Mouse (Mus musculus) spleen, adult 2 months (tissue): ENCODE measurements at regions not wholly inside any gene's neighbourhood (a gene's known extent, or its start where the extent isn't known, plus 50 kb on each side); places are given as distances from the start of the nearest gene placed in this dataset.

Experiments used
- DNase-seq, 2 experiments: peaks; one replicate each; pipeline versions ENCODE4 v3.0.0 to v3.0.0-alpha.2; 2012 to 2021; ENCODE audit warnings: low spot score in 2 of 2, low read depth in 1 of 2
- H3K27ac ChIP-seq: fragments of 200-500 bp; 2 replicates; pipeline ENCODE4 v1.5.1; 2012; ENCODE audit warnings: low read length, inconsistent platforms; ENCODE audit not compliant: insufficient read depth
- H3K27me3 ChIP-seq: fragments of 200-500 bp; 2 replicates; pipeline ENCODE4 v1.6.1; 2012; ENCODE audit warnings: mild to moderate bottlenecking, moderate library complexity, low read length, inconsistent platforms; ENCODE audit not compliant: control insufficient read depth, insufficient read depth
- H3K36me3 ChIP-seq: fragments of 200-500 bp; 2 replicates; pipeline ENCODE4 v1.6.1; 2012; ENCODE audit warnings: mild to moderate bottlenecking, low read length, inconsistent platforms; ENCODE audit not compliant: control insufficient read depth, insufficient read depth
- H3K4me1 ChIP-seq: fragments of 200-500 bp; 2 replicates; pipeline ENCODE4 v1.6.1; 2011; ENCODE audit warnings: inconsistent platforms; ENCODE audit not compliant: control insufficient read depth, insufficient read depth, insufficient read length
- H3K4me3 ChIP-seq: fragments of 200-500 bp; 2 replicates; pipeline ENCODE4 v1.5.1; 2011; ENCODE audit warnings: mild to moderate bottlenecking, inconsistent platforms; ENCODE audit not compliant: insufficient read depth, insufficient read length; ENCODE audit errors: extremely low read depth
- CTCF ChIP-seq: fragments of 200-500 bp; IDR thresholded peaks from 2 replicates; pipeline ENCODE4 v1.5.1; 2011; ENCODE audit warnings: mild to moderate bottlenecking, inconsistent platforms; ENCODE audit not compliant: insufficient read depth, insufficient read length, insufficient replicate concordance; ENCODE audit errors: extremely low read depth
- POLR2A ChIP-seq: fragments of 200-500 bp; IDR thresholded peaks from 2 replicates; pipeline ENCODE4 v1.6.1; 2011; ENCODE audit warnings: low read depth, low read length, inconsistent platforms
- WGBS: fragments of 180-500 bp; shearing (Covaris S2); methylation state at CpG from one replicate; pipeline ENCODE4 v1.1.7; 2018; 5-methylcytosine and 5-hydroxymethylcytosine counted together

GRCm38 (mm10) chr8:11909146-11909545 lies 68.9 kb downstream of the Tex29 start:
- Histone ChIP-seq H3K4me3 (no peak overlapping the region), H3K27ac (no peak overlapping the region), H3K27me3 (no peaks in the 10 kb centered on the region), H3K4me1 (no peaks in the 10 kb centered on the region), H3K36me3 (no peaks in the 10 kb centered on the region)
- 65% methylated on average over 3 of the region's 3 CpGs for whole genome bisulfite sequencing
- no peak for TF ChIP-seq CTCF
- no peak for TF ChIP-seq POLR2A
- DNase-seq = no peak

GRCm38 (mm10) chr8:11911639-11912450 lies 71.6 kb downstream of the Tex29 start:
- TF ChIP-seq CTCF = no peak
- TF ChIP-seq POLR2A = no peak
- Histone ChIP-seq H3K4me1 (no peaks in the 10 kb centered on the region), H3K27ac (no peak overlapping the region), H3K4me3 (no peak overlapping the region), H3K27me3 (no peaks in the 10 kb centered on the region), H3K36me3 (no peaks in the 10 kb centered on the region)
- DNase-seq = no peak
- 79% methylated on average over 18 of the region's 18 CpGs for WGBS

- H3K4me1 ChIP-seq = no peaks in the 10 kb centered on the region
- no peaks in the 10 kb centered on the region for H3K27me3 ChIP-seq
- DNase-seq = no peak
- H3K36me3 ChIP-seq = no peaks in the 10 kb centered on the region
- H3K27ac ChIP-seq = no peak overlapping the region
- H3K4me3 ChIP-seq = no peak overlapping the region
- 84% methylated on average over 17 of the region's 17 CpGs for WGBS
- TF ChIP-seq CTCF = no peak
- TF ChIP-seq POLR2A = no peak
Measured at GRCm38 (mm10) chr8:11912451-11913128, 72.3 kb downstream of the Tex29 start.

GRCm38 (mm10) chr8:11913129-11913900 lies 73.0 kb downstream of the Tex29 start:
- DNase-seq = no peak
- H3K4me3 ChIP-seq = no peak overlapping the region
- H3K36me3 ChIP-seq = no peaks in the 10 kb centered on the region
- H3K27me3 ChIP-seq = no peaks in the 10 kb centered on the region
- no peaks in the 10 kb centered on the region for H3K4me1 ChIP-seq
- H3K27ac ChIP-seq = no peak overlapping the region
- WGBS = 73% methylated on average over 12 of the region's 12 CpGs
- TF ChIP-seq POLR2A (no peak), CTCF (no peak)

GRCm38 (mm10) chr8:11914131-11914530 lies 73.9 kb downstream of the Tex29 start:
- WGBS = 79% methylated on average over 7 of the region's 7 CpGs
- Histone ChIP-seq H3K27ac (no peak overlapping the region), H3K4me3 (no peak overlapping the region), H3K36me3 (no peaks in the 10 kb centered on the region), H3K4me1 (no peaks in the 10 kb centered on the region), H3K27me3 (no peaks in the 10 kb centered on the region)
- TF ChIP-seq POLR2A = no peak
- TF ChIP-seq CTCF = no peak
- DNase-seq = no peak

- TF ChIP-seq CTCF (no peak), POLR2A (no peak)
- no peaks in the 10 kb centered on the region for H3K27me3 ChIP-seq
- WGBS = 60% methylated on average over 19 of the region's 19 CpGs
Measured at GRCm38 (mm10) chr8:11914681-11915474, 74.6 kb downstream of the Tex29 start.

More at GRCm38 (mm10) chr8:11914681-11915474, 74.6 kb downstream of the Tex29 start:
- Histone ChIP-seq H3K4me3 (no peak overlapping the region), H3K36me3 (no peaks in the 10 kb centered on the region), H3K4me1 (no peaks in the 10 kb centered on the region), H3K27ac (no peak overlapping the region)
- no peak for DNase-seq
